Mouse (Mus musculus): Measurements from ENCODE around the gene Bcl2l15.

DNA sequence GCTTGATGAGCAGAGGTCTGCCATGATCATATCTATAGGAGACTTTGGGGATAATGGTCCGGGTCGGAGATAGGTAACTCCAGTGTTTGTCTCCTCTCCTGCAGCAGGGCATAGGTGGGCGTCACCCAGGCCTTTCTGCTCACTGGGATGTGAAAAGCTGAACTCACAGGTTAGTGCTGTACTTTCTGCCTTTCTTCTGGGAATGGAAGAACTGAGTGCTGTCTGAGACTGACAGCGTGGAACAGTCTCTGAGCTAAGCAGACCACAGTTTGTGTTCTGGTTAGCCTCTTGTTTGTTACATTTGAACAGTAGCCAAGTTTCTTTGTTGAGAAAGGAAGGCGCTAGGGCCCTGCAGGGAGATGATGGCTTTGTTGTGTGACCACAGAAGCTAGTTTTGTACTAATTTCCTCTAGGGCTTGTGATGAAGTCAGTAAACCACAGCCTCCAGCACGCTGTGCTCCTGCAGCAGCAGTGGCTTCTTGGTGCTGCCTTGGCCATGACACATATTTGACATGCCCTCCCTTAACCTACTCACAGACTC is 27.5 kb downstream of the Bcl2l15 start:
- TF ChIP-seq POLR2A (IDR thresholded peaks at IDR 0.05; ENCODE audit: extremely low read depth, insufficient read depth, low read length): no peak
- no peak for TF ChIP-seq CTCF (IDR thresholded peaks at IDR 0.05; ENCODE audit: extremely low read depth, insufficient read depth, low read length)
